Mouse (Mus musculus) liver (tissue): Measurements from ENCODE around the gene Esp36.
"Not testable (repeated sequence)": the region's sequence is repeated elsewhere in the genome, so short reads cannot be mapped to it uniquely, and the experiment has no call there.

Experiments used
- DNase-seq: peaks from one replicate; pipeline ENCODE4 v3.0.0-alpha.2; 2020; ENCODE audit warnings: mixed read lengths

Esp36 gene

GRCm38 (mm10) chr17:38420085-38420484 lies at the start of gene Esp36:
Gene Esp36 (minus strand): TSS chr17:38420185.
- no peak for DNase-seq

GRCm38 (mm10) chr17:38456206-38456605 lies 36.2 kb upstream of the Esp36 start:
- not testable (repeated sequence) for DNase-seq

GRCm38 (mm10) chr17:38450688-38451087 lies 30.7 kb upstream of the Esp36 start:
- no peak for DNase-seq

GRCm38 (mm10) chr17:38406135-38406534 lies 13.8 kb downstream of the Esp36 start:
- no peak for DNase-seq

GRCm38 (mm10) chr17:38391821-38392220 lies 28.2 kb downstream of the Esp36 start:
- no peak for DNase-seq
